Mouse (Mus musculus) midbrain, embryonic 14.5 days (tissue): ENCODE measurements around the gene Scaf8. TPM values are rescaled to one million over a fixed set of nuclear protein-coding genes. Genes with fewer than 3 reads are reported as not detected.

Experiments used
- ATAC-seq: fragments of 200-750 bp; cut with Nextera tagmentation; 2 replicates; pipeline ENCODE4 v1.8.0; 2017; ENCODE audit warnings: moderate number of reproducible peaks, moderate library complexity; ENCODE audit not compliant: low FRiP score, low TSS enrichment
- DNase-seq: peaks from one replicate; pipeline ENCODE4 v3.0.0-alpha.2; 2015
- H3K27ac ChIP-seq: fragments of 300-500 bp; sonication (generic); replicated peaks from 2 replicates; pipeline ENCODE4 v1.5.1; 2014; ENCODE audit warnings: mild to moderate bottlenecking, low read depth, low read length, moderate library complexity
- H3K27me3 ChIP-seq: fragments of 300-500 bp; sonication (generic); 2 replicates; pipeline ENCODE4 v1.6.1; 2014; ENCODE audit warnings: low read length, control low read depth, mixed read lengths; ENCODE audit not compliant: control insufficient read depth, insufficient read depth
- H3K36me3 ChIP-seq: fragments of 300-500 bp; sonication (generic); 2 replicates; pipeline ENCODE4 v1.6.1; 2014; ENCODE audit warnings: low read length, control low read depth; ENCODE audit not compliant: control insufficient read depth, insufficient read depth
- H3K4me1 ChIP-seq: fragments of 300-500 bp; sonication (generic); 2 replicates; pipeline ENCODE4 v1.6.1; 2014; ENCODE audit warnings: mild to moderate bottlenecking, antibody characterized with exemption, low read length, control low read depth; ENCODE audit not compliant: control insufficient read depth, insufficient read depth
- H3K4me2 ChIP-seq: fragments of 300-500 bp; sonication (generic); 2 replicates; pipeline ENCODE4 v1.6.1; 2014; ENCODE audit warnings: mild to moderate bottlenecking, low read length, moderate library complexity
- H3K4me3 ChIP-seq: fragments of 300-500 bp; sonication (generic); replicated peaks from 2 replicates; pipeline ENCODE4 v1.5.1; 2014; ENCODE audit warnings: low read depth, low read length
- H3K9ac ChIP-seq: fragments of 300-500 bp; sonication (generic); replicated peaks from 2 replicates; pipeline ENCODE4 v1.6.1; 2014; ENCODE audit warnings: mild to moderate bottlenecking, low read length, moderate library complexity
- H3K9me3 ChIP-seq: fragments of 300-500 bp; sonication (generic); 2 replicates; pipeline ENCODE4 v1.6.1; 2016; ENCODE audit warnings: low read length, control low read depth, mixed read lengths; ENCODE audit not compliant: control insufficient read depth
- WGBS: fragments of 180-500 bp; shearing (Covaris S2); extraction: QIAGEN DNeasy Blood & Tissue Kit; methylation state at CpG from one replicate; pipeline ENCODE4 v1.1.7; 2014; 5-methylcytosine and 5-hydroxymethylcytosine counted together
- polyA plus RNA-seq: library from polyadenylated mRNA; unstranded; fragments of >200 nt; fragmentation: Nextera tagmentation; extraction: Ambion mirVana; gene quantifications from 2 replicates; pipeline ENCODE4 v1.2.1, GENCODE M21; 2014

Scaf8 gene
- polyA plus RNA-seq, 1 experiment from 2014 or later = 20.8 TPM

- Histone ChIP-seq H3K27me3 (no peaks in the 10 kb centered on the region), H3K4me1 (no peaks in the 10 kb centered on the region), H3K27ac (no peak overlapping the region), H3K36me3 (peaks cover 13% of the 10 kb centered on the region; the same call in 1 of the 2 replicates), H3K9ac (no peak overlapping the region), H3K9me3 (no peaks in the 10 kb centered on the region), H3K4me2 (no peak overlapping the region), H3K4me3 (no peak overlapping the region)
- WGBS = 91% methylated on average over 6 of the region's 6 CpGs
- DNase-seq (no peak), ATAC-seq (no peak)
These were observed 92.9 kb downstream of the Scaf8 start for GRCm38 (mm10) chr17:3207529-3208240.

- H3K9me3 ChIP-seq = no peaks in the 10 kb centered on the region
- H3K36me3 ChIP-seq = peaks cover 13% of the 10 kb centered on the region; the same call in 1 of the 2 replicates
- no peak overlapping the region for H3K4me3 ChIP-seq
- WGBS = 91% methylated on average over 1 of the region's 1 CpGs
- no peak overlapping the region for H3K27ac ChIP-seq
- no peak overlapping the region for H3K9ac ChIP-seq
- no peaks in the 10 kb centered on the region for H3K27me3 ChIP-seq
- DNase-seq = no peak
- no peak overlapping the region for H3K4me2 ChIP-seq
- no peak for ATAC-seq
- H3K4me1 ChIP-seq = no peaks in the 10 kb centered on the region
These were observed 93.7 kb downstream of the Scaf8 start for GRCm38 (mm10) chr17:3208471-3208870.

- no peak for DNase-seq
- no peak for ATAC-seq
- no peaks in the 10 kb centered on the region for H3K4me1 ChIP-seq
- H3K36me3 ChIP-seq = peaks cover 9% of the 10 kb centered on the region; the same call in 1 of the 2 replicates
- H3K9me3 ChIP-seq = no peaks in the 10 kb centered on the region
- no peak overlapping the region for H3K4me3 ChIP-seq
- 96% methylated on average over 4 of the region's 4 CpGs for WGBS
- no peak overlapping the region for H3K27ac ChIP-seq
- H3K9ac ChIP-seq = no peak overlapping the region
- no peaks in the 10 kb centered on the region for H3K27me3 ChIP-seq
- H3K4me2 ChIP-seq = no peak overlapping the region
These were observed 94.8 kb downstream of the Scaf8 start for GRCm38 (mm10) chr17:3209581-3209980.

GRCm38 (mm10) chr17:3210134-3210533, 95.4 kb downstream of the Scaf8 start:
- ATAC-seq (no peak), DNase-seq (no peak)
- H3K4me2 ChIP-seq = no peak overlapping the region
- H3K9ac ChIP-seq = no peak overlapping the region
- H3K4me3 ChIP-seq = no peak overlapping the region
- H3K27me3 ChIP-seq = no peaks in the 10 kb centered on the region
- H3K9me3 ChIP-seq = no peaks in the 10 kb centered on the region
- 94% methylated on average over 5 of the region's 5 CpGs for WGBS
- no peaks in the 10 kb centered on the region for H3K4me1 ChIP-seq
- H3K27ac ChIP-seq = no peak overlapping the region
- H3K36me3 ChIP-seq = peaks cover 8% of the 10 kb centered on the region

GRCm38 (mm10) chr17:3212105-3212504, 97.3 kb downstream of the Scaf8 start:
- 85% methylated on average over 4 of the region's 4 CpGs for WGBS
- no peaks in the 10 kb centered on the region for H3K9me3 ChIP-seq
- H3K27ac ChIP-seq = no peak overlapping the region
- DNase-seq = no peak
- no peaks in the 10 kb centered on the region for H3K4me1 ChIP-seq
- no peaks in the 10 kb centered on the region for H3K27me3 ChIP-seq
- H3K36me3 ChIP-seq = peaks cover 18% of the 10 kb centered on the region
- no peak overlapping the region for H3K4me2 ChIP-seq
- no peak for ATAC-seq
- H3K9ac ChIP-seq = no peak overlapping the region
- no peak overlapping the region for H3K4me3 ChIP-seq

GRCm38 (mm10) chr17:3212886-3213285, 98.1 kb downstream of the Scaf8 start:
- DNase-seq (no peak), ATAC-seq (no peak)
- peaks cover 24% of the 10 kb centered on the region for H3K36me3 ChIP-seq
- no peak overlapping the region for H3K27ac ChIP-seq
- H3K4me3 ChIP-seq = no peak overlapping the region
- no peak overlapping the region for H3K9ac ChIP-seq
- H3K4me2 ChIP-seq = no peak overlapping the region
- no peaks in the 10 kb centered on the region for H3K4me1 ChIP-seq
- WGBS = 90% methylated on average over 10 of the region's 10 CpGs
- no peaks in the 10 kb centered on the region for H3K27me3 ChIP-seq
- no peaks in the 10 kb centered on the region for H3K9me3 ChIP-seq

GRCm38 (mm10) chr17:3214852-3215251, 100.1 kb downstream of the Scaf8 start:
- Histone ChIP-seq H3K9ac (no peak overlapping the region), H3K36me3 (peaks cover 21% of the 10 kb centered on the region), H3K27ac (no peak overlapping the region), H3K27me3 (no peaks in the 10 kb centered on the region), H3K4me1 (no peaks in the 10 kb centered on the region), H3K9me3 (no peaks in the 10 kb centered on the region), H3K4me3 (no peak overlapping the region), H3K4me2 (no peak overlapping the region)
- no peak for ATAC-seq
- 92% methylated on average over 2 of the region's 2 CpGs for WGBS
- DNase-seq = no peak

- Histone ChIP-seq H3K4me1 (no peaks in the 10 kb centered on the region), H3K9me3 (no peaks in the 10 kb centered on the region), H3K4me2 (no peak overlapping the region), H3K27me3 (no peaks in the 10 kb centered on the region), H3K27ac (no peak overlapping the region), H3K9ac (no peak overlapping the region), H3K36me3 (peaks cover 21% of the 10 kb centered on the region), H3K4me3 (no peak overlapping the region)
- 90% methylated on average over 5 of the region's 5 CpGs for WGBS
- ATAC-seq (no peak), DNase-seq (no peak)
These were observed 102.3 kb downstream of the Scaf8 start for GRCm38 (mm10) chr17:3217023-3217422.

GRCm38 (mm10) chr17:3218364-3218763, 103.6 kb downstream of the Scaf8 start:
- Histone ChIP-seq H3K27ac (no peak overlapping the region), H3K4me2 (no peak overlapping the region), H3K4me3 (no peak overlapping the region), H3K36me3 (peaks cover 21% of the 10 kb centered on the region), H3K27me3 (no peaks in the 10 kb centered on the region), H3K9me3 (no peaks in the 10 kb centered on the region), H3K9ac (no peak overlapping the region), H3K4me1 (no peaks in the 10 kb centered on the region)
- no peak for DNase-seq
- ATAC-seq = no peak
- 84% methylated on average over 7 of the region's 7 CpGs for WGBS
